Mouse (Mus musculus): ENCODE measurements around the gene Aym1.
A peak's percentile ranks its signal among the peaks of the same experiment; 100 is the strongest.
"Not testable (repeated sequence)": the region's sequence is repeated elsewhere in the genome, so short reads cannot be mapped to it uniquely, and the experiment has no call there.

Gene Aym1

DNA sequence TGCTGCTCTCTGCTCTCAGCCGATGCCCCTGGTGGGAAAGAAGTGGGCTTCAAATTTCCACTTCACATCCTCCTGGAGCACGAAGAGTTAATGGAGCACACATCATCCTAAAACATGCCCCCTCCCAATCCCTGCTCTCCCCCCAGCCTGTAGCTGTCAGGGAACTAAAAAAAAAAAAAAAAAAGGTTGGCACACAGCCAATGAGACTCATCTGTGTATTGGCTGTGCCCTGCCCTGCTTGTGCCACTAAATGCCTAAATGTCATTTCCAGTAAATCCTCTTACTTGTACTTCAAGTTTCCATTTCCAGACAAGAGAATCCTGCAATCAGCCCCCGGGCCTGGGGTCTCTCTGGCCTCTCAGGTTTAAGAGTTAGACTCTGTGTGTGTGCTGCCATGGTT, 562 bp downstream of the Aym1 start:
- DNase-seq: no peak

DNA sequence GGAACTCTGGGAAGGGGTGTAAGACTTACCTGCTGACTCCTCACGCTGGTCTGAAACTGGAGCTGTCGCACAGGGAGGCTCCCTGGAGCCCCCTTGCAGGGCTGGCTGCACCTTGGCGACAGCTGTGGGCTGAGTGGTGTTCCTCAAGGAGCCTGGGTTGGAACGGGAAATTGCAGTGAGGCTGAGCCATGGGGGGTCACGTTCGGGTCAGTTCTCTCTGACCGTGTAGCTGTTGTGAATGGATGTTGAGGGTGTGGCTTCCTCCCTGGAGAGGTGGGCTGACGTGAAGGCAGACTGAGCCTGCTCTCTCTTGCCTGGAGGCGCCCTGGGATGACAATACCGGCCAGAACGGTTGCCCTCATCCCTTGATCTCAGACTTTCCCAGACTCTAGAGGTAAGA, 1.7 kb downstream of the Aym1 start:
- DNase-seq: peak; percentile 47

DNA sequence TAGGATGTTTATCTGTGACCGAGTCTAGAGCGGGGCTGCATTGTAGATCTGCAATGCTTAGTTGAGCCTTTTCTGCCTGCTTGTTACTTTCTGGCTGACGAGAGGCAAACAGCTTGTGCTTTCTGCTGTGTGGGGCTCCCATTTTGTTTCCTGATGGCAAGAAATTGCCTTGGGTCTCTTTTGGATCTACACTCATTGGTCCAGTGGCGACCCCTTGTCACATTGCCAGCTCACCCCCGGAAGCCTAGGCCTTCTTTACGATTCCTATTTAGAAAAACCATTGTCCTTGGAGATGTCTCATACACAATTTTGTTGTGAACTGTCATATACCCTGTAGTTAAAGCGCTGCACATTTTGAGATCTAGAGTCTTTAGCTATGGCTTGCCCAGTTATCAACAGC, 4.2 kb downstream of the Aym1 start:
- DNase-seq: no peak

DNA sequence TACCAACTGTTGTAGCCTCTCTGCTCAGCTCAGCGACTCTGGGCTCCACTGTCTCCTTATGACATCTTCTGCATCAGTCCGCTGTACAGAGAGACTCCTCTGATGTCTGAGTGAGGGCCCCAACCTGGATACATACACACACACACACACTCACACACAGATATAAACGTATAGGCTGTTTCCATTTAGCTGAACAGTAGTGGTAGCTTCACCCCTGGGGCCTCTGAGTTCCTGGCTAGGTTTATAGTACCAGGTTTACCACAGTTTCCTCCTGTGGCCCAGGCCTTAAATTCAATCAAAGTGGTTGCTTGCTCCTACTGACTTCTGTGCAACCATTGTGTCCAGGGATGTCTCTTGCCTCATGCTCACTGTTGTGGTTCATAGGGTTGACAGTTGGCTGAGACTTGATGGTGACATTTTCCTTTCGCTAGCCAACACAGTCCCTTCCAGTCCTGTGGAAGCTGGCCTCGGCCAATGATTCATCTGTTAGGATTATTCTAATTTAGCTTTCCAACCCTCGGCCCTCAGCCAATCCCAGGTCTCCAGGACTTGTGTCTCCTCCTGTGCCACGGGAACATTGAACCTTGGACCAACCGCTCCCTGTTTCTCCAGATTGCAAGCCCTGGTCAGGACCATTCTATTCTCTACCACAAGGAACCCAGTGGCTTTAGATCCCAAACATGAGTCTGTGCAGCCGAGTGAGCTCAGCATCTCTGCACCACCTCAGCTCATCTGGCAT, 5.3 kb downstream of the Aym1 start:
- no peak for DNase-seq

DNA sequence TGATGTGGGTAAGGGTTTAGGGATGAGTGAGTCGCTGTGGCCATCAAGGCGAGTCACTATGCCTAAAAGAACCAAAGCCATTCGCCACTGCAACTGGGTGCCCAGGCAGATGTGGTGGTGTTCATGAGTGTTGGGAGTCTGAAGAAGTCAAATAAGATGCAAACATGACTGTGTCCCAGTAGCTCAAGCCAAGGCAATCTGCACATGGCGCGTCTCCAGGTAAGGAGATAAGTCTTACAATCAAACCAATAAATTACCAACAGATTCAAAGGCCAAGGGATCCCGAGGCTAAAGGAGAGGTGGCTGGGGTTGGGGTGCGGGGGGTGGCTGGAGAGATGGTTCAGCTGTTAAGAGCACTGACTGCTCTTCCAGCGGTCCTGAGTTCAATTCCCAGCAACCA, 6.1 kb downstream of the Aym1 start:
- no peak for DNase-seq

DNA sequence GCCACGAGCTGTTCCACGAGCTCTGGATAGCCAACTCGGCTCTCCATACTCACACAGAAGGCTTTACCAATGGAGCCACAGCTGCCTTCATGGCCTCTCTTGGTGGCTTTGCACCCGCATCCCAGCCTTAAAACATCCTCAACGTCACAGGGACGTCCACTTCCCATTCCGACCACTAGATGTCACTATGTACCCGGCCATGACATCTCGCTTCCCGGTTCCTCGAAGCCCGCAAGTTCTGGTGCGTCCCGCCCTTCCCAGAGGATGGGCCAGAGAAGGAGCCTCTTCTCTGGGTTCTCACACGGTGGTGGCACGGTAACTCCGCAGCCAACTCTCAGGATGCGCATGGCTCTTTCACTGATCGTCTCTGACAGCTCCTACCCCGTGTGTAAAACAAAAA, 8.8 kb downstream of the Aym1 start:
- DNase-seq: peak; percentile 84

DNA sequence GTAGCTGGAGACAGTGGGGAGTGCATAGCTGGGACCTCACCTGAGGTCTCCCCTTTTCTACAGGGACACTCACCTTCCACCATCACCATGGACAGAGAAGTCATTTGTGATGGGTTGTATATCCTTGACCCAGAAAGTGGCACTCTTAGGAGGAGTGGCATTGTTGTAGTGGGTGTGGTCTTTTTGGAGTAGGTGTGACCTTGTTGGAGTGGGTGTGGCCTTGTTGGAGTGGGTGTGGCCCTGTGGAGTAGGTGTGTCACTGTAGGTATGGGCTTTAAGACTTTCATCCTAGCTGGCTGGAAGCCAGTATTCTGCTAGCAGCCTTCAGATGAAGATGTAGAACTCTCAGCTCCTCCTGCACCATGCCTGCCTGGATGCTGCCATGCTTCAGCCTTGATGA, 10.6 kb downstream of the Aym1 start:
- not testable (repeated sequence) for DNase-seq

DNA sequence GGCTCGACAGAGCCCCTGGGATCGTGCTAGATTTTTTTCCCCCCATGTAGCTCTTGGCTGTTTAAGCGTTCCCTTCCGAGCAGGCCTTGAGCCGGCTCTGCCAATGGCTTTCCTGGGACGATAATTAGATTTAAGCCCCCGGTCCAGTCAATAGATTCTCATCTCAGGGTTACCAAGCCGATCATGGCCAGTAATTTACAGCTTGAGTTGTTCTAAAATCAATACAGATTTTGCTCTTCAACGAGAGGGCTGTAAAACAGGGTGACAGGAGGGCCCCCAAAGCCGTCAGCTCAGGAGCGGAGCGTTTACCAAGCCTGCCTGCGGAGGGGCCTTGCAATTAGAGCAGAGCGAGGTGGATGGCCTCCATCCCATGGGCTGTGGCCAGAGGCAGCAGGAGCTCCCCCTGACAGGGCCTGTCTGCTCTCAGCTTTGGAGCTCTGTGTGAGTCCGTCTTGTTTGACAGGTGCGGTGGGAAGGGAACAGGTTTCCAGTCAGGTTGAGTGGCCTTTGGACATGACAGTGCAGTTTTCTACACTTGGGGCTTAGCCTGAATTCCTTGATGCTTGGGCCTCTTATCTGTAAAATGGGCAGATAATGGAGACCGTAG, 12.3 kb downstream of the Aym1 start:
- DNase-seq: no peak

DNA sequence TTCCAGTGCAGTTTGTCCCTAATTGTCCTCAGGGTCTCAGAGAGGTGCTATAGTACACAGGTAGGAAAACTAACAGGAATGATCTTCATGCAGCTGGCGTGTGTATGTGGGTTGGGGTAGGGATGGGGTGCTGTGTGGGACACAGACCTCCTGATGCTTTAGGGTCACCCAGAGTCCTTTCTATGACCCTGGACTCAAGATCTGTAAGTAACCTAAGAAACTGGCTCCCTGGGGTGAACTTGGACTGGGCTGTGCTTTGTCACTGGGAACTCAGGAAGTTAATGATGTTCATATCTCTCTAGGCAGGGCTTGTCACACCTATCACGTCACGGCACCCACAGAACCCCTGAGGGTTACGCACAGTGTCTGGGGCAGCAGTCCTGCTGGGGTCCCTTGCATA, 15.4 kb downstream of the Aym1 start:
- no peak for DNase-seq

DNA sequence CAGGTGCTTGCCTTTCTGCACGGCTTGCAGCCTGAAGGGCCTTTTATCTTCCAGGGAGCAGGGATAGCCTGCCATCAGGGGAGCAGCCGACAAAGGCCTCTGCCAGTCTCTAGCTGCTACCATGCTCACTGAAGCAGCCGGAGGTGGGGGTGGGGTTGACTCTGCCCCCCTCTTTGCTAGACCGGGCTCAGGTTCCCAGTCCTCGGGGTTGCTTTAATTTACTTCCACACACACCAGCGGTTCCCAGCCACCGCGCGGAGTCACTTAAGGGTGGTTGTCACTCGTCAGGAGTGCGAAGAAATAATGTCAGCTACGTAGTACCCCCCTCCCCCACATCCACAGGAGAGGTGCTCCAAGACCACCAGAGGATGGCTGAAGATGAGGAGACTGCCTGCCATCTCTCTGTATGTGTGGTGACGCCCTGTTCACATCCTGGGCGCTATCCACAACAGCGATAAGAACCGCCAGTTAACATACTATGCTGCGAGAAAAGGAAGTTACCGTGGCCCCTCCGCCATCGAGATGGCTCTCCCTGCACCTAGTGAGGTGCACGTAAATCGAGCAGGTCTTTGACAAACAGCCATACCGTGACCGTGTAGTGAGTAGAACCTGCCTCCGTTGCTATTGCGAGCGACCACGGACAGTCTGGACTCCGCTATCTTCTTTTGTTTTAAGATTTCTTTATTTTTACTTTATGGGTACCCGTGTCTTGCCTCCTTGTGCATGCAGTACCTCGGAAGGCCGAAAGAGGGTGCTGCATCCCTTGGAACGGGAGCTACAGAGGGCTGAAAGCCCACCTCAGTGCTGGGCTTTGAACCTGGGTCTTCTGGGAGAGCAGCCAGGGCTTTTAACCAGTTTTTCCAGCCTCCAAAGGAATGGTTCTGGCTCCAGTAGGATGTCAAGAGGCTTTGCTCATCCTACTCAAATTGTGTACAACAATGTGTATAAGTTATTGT, 16.2 kb downstream of the Aym1 start:
- DNase-seq: peak; percentile 85

DNA sequence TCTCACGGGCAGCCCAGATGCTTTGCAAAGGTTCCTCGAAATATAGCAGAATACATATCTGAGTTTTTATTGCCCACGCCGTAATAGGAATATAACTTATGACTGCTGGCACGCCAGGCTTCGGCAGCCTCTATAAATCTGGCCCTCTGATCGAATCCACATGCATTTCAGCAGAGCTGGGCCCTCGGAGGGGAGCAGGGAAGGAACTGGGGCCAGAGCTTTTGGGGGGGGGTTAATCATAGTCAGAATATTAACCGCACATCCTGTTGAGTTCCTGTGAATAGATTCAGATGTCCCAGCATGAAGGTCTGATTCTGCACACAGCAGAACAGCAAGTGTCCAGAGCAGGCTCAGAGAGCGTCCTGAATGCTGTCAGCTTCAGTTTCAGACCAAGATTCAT, 17.2 kb downstream of the Aym1 start:
- DNase-seq: no peak

DNA sequence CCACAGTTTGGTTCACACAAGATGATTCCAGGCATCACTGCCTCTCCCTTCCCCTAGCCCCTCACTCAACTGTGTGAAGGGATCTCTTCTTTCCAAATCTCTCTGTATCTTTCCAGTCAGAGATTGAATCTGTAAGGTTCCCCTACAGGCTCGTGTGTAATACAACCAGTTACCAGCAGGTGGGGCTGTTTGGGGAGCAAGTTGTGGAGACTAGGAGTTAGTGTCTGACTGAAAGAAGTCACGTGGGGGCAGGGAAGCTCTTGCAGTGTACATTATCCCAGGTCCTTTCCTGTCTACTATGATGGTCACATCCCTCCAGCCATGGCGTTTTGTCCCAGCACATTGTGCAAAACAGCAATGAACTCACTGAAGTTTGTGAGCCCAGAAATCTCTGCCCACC, 18.7 kb downstream of the Aym1 start:
- peak; percentile 79 for DNase-seq

DNA sequence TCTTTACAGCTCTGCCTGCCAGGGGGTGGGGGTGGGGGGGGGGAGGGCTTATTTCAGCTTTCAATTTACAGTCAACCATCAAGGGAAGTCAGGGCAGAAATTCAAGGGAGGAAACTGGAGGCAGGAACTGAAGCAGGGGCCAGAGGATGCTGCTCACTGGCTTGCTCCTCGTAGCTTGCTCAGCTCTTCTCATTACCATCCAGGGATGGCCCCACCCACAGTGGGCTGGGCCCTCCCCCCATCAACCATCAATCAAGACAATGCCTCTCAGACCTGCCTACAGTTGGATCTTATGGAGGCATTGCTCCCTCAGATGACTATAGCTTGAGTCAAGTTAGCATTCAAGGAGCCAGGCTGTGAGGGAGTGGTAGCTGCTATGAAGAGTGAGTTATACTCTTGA, 19.2 kb downstream of the Aym1 start:
- DNase-seq: no peak

DNA sequence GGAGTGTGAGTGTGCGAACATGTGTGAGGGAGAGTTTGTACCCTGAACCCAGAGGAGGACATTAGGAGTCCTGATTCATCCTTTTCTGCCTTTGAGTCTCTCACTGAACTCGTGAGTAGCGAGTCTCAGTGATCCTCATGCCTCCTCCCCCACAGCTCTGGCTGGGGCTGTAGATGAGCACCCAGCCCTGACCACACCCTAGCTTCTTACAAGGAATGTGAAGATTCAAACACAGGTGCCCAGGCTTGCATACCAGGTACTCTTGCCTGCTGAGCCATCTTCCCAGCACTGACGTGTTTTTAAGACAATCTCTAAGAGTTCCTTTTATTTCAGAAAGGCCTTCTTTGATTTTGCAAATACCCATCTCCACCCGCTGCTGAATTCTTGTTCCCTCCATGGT, 22.3 kb downstream of the Aym1 start:
- no peak for DNase-seq

DNA sequence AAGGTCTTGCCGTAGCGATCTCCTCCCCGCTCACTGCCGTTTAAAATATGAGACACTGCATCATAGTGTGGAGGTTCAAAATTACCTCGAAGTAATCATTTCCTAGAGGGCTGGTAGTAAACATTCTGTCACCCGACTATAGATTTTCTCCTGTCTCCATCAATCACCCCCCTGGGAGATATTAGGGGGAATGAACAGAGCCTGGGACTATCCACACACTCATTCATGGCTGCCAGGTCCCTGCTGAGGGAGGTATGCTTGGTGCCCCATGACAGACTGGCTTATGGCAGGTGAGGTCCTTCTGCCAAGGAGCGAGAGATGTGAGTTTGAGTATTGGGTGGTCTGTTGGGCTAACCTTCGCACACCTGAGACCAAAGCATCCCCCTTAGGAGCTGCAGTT, 23.5 kb downstream of the Aym1 start:
- DNase-seq: no peak

DNA sequence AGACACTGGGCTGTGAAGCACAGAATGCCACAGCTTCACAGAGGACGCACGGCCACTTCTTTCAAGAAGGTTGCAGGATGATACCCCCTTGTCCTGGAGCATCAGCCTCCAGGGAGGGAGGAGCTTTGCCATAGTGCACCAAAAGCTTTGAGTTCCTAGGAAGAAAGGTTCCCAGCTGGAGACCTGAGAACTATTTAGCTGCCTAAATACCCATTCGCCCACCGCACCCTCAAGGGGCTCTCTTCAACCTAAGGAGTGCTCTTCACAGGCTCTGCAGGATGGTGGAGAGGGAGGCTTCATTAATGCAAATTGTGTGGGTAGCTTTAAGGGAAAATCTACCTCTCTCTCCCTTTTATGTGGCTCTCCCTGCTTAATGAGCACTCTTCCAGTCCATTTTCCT, 25.5 kb downstream of the Aym1 start:
- DNase-seq: no peak

DNA sequence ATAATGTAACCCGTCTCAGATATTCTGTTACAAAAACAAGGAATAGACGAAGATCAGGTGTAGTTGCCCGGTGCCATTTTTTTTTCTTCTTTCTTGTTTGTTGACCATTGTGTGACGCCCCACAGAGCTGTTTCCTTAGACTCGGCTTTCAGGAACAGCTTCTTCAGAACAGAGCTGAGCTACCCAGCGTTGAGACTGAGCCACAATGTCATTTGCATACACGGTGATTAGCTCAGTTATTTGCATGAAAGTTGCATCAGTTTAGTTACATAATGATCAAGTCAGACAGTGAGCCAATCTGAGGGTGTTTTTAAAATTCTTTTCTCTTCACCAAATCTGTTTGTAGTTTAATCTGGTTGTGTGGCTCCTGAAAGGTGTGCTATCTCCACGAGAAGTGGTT, 36.7 kb downstream of the Aym1 start:
- no peak for DNase-seq

DNA sequence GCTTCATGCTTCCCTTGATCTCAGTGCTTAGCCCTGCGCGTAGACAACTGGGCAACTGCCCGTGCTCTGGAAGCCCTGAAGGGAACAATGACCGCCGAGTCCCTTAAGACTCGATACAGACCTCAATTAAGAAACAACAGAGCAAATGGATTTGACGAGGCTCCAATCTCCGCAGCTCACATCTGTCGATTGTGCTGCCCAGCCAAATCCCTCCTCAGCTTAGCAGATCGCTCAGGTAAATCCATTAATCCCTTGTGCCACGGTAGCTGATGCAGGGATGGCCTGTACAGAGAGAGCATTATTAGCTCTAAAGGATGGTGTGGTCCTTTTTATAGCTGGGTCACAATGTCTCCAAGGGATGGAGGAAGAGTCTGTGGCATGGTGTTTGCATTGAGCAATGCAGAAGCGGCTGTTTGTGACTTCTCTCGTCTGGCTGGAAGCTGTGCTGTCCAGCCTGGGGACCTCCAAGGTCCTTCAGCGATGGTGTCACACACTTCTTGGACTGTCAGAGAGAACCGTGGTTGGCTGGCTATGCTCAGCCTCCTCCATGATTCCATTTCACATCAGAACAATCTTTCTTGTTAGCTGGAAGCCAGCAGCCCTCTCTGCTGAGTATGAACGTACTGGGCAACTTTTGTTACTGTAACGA, 39.3 kb downstream of the Aym1 start:
- no peak for DNase-seq

DNA sequence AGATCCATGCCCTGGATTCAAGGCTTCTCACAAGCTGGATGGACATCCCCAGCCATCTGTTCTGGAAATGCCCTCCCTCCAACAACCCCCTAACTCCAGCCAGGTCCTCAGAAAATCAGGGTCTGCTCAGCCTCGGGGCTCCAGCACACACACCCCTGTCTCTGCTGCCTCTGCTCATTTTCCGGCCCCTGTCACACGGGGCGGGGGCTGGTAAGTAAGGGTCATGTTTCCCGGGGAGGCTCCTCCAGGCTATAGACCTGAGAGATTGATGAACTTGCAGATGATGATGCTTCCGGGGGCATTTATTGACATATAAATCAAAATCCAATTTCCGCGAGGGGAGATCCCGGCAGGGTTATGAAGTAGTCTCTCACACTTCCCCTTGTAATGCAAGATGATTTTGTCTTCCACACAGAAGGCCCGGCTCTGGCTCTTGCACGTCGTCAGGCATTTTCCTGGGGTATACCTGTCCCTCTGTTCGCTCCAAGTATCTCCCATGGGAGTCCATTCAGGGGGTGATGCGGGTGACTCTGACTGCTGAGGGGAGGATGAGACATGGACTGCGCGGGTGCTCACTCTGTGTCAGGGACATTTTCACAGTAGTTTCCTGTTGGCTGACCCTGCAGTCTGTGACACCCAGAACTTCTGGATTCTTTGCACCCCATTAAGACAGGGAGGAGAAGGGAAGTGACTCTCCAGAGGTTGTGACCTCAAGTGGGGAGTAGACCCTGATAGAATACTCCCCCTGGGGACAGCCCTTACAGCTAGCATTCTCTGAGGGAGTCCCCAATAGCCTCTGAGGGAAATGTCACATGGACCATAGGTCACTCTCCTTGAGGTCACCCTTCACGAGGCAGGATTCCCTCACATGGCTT, 40.6 kb downstream of the Aym1 start:
- DNase-seq: no peak

DNA sequence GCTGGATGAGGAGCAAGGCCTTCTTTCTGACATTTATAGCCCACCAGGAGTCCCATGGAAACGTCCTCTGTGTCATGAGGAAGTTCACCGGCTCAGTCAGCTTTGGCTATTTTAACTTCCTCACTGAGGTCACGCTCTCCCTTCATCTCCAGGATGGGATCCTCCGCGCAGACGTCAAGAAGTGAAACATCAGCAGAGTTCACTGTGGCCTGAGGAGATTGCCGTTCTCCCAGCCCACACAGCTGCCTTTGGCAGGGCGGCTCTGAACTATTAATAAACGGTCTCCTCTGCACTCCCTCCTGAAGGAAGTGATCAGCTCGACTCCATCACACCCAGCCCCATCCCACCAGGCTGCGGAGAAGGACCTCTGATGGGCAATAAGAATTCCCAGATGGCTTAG, 45.6 kb downstream of the Aym1 start:
- peak; percentile 36 for DNase-seq

DNA sequence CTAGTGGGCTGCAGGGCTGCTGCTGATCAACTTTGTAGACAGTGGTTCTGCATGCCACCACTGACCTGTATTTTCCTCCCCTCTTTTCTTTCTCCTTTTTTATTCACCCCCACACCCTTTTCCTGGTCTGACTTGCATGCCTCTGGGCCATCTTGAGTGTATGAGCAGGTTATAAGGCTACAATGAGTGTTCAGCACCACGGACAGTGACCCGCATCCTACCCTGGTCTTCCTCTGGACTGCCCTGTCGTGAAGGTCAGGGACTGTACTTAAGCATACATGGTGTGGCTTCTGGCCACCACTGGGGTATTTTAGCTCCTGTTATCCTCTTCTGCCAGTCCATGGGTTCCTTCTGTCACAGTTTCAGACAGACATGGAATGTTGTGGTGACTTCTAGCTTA, 50.3 kb downstream of the Aym1 start:
- peak; percentile 86 for DNase-seq

Measured in kidney, postnatal 10 days (tissue).